Mouse (Mus musculus) monocyte, adult 2 months (primary cell): ENCODE results near the gene Zfp2.

Experiments
- DNase-seq, 2 experiments: peaks; one replicate each; pipeline ENCODE4 v3.0.0; 2022; ENCODE audit warnings: low spot score in 2 of 2, low read depth in 1 of 2

Zfp2 gene

GRCm38 (mm10) chr11:50915671-50916320 lies at the start of gene Zfp2:
Gene Zfp2 (minus strand): TSS chr11:50916165.
- DNase-seq, result peak; percentile 16 to 38

- DNase-seq, result no peak
These were observed 48.9 kb upstream of the Zfp2 start for GRCm38 (mm10) chr11:50964886-50965285.

DNA sequence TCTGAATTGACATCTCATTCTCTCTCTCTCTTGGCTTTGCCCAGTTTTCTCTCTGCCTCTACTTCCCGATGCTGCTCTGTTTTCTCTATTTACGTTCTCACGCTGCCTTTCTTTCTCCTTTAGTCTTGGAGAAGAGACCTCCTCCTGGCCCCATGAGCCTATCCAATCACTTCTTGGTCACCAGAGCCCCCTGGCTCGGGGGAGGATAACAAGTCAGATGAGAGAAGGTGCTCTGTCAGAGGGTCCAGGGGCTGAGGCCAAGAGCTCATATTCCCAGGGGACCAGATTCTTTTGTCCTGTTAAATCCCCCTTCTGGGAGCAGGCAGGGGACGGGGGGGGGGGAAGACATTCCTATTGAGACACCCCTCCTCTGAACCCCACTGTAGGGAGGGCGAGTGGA lies 37.7 kb upstream of the Zfp2 start, which contains the start of gene Prop1:
Prop1 (minus strand) TSS at position 101 of the 400 bp plus-strand sequence.
- no peak for DNase-seq

DNA sequence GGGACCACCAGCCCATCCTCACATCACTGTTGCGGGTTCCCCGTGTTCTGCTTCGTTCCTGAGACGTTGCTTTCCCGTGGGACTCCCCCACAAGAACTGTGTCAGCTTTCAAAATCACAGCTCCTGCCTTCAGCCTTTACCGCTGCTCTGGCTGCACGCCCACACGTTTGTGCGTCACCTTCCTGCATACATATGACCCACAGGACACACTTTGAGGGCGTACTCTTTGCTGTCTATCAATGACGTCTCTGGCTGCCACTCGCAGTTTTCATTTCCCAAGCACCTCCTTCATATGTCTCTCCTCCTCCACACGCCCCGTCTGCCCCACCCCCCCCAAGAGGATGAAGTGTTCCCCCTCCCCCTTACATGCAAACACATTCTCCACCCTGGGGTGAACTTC lies 36.3 kb upstream of the Zfp2 start:
- no peak for DNase-seq

DNA sequence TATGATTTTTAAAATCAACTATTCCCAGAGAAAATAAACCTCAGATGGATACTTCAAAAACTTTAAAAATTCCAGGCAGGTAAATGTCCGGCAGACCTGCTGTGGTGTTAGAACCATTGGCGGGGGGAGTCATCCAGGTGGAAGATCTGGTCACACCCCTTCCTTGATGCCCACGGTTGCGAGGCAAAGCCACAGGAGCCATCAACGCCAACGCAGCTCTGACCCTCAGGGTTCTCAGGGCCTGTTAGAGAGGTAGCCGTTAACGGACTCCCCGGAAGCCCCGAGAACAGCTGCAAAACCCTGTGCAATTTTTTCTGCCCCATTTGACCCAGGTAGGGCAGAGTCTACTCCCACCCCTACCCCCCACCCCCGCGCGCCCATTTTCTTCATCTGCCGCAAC lies 27.5 kb upstream of the Zfp2 start, which contains the start of gene 4933414I15Rik:
4933414I15Rik (minus strand) TSS at position 260 of the 400 bp plus-strand sequence.
- DNase-seq, result no peak

- no peak for DNase-seq
These were observed 26.4 kb upstream of the Zfp2 start for GRCm38 (mm10) chr11:50942386-50942785.

- DNase-seq, result no peak
These were observed 23.8 kb upstream of the Zfp2 start for GRCm38 (mm10) chr11:50939621-50940366.

GRCm38 (mm10) chr11:50938435-50938834 lies 22.5 kb upstream of the Zfp2 start:
- no peak for DNase-seq

DNA sequence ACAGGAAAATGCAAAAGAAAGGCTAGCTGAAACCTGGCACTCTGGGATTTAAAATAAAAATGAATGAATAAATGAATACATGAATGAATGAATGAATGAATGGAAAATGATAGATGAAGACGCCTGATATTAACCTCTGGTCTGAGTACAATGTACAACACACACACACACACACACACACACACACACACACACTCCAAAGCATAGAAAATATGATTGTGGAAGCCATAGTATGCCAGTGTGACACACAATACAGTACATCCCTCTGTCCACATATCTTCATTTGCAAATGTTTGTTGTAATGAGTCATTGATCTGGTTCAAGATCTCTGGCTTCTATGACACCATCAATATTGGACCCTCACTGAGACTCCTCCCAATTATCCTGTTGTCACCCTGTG lies 16.1 kb upstream of the Zfp2 start:
- no peak for DNase-seq

DNA sequence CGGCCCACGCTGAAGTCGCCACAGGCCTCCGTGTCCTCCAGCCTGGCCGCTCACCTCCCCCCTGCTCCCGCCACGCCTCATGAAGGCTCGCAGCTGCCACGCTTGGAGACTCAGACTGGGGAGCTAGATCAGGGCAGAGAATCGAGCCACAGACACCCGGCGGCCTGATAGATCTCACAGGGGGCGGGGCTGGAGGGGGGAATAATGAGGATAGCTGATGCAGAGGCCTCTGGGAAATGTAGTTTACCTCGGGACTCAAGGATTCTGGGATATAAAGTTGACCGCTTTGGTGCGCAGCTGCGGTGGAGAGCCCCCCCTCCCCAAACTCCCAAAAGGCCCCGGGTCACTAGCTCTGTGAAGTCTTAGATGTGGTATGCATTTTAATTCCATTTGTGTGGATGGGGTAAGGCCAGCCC lies 15.5 kb upstream of the Zfp2 start, which contains the start of gene Zfp354b:
Zfp354b (minus strand) TSS at position 183 of the 416 bp plus-strand sequence.
- no peak for DNase-seq

DNA sequence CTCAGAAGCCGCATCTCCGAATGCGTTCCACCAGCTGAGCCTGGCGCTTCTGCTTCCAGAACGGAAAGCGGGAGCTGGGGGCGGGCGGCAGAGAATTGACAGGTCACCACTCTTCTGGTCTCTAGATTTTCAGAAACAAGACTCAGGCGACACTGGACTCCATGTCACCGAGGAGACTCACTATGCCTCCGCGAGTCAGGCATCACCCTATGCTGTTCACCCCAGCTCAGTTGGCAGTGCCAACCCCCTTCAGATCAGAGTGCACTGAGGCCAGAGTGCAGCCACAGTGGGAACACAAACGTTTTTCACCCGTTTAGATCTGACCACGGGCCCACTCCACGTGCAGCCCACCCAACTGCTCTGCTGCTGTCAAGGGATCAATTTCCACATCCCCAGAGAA lies 15.1 kb upstream of the Zfp2 start:
- no peak for DNase-seq

GRCm38 (mm10) chr11:50930469-50931014 lies 14.6 kb upstream of the Zfp2 start:
- no peak for DNase-seq

- DNase-seq, result no peak
These were observed 1.5 kb downstream of the Zfp2 start for GRCm38 (mm10) chr11:50914461-50914860.

GRCm38 (mm10) chr11:50913301-50913700 lies 2.7 kb downstream of the Zfp2 start:
- DNase-seq, result no peak

GRCm38 (mm10) chr11:50908136-50908535 lies 7.8 kb downstream of the Zfp2 start:
- no peak for DNase-seq

- DNase-seq, result no peak
These were observed 18.6 kb downstream of the Zfp2 start for GRCm38 (mm10) chr11:50897359-50897758.

- no peak for DNase-seq
These were observed 23.5 kb downstream of the Zfp2 start for GRCm38 (mm10) chr11:50892441-50892840.

DNA sequence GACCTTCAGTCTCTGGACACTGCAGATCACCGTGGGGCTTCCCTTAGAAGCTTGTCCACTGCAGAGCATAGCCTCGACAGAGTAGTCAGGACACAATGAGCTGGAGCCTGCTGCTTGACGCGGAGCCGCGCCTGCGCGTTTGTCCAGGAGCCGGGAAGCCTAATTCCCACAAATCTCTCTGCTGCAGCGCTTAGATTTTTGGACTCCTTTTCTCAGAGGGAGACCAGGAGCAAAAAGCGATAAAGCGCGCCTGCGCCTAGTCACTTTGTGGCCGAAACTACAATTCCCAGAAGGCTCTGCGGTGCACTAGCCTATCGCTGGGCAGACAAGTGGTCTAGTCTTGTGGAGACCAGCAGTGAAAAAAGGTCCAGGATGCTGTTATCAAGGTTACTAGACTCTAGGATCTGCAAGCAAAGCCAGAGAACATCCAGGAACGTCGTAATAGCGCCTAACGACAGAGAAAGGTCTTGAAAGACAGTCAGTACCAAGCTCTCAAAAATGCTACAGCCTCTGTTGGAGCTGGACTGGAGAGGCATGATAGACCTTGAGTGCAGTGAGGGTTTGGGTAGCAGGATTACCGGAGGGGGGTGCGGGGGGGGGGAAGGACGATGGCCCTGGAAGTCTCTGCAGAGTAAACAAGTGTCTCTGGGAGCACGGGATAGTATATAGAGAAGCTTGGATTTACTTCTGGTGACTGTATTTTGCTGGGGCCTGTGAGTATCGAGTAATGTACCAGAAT lies 28.4 kb downstream of the Zfp2 start, which contains the start of gene Zfp454:
Zfp454 (minus strand) TSS at position 262 of the 739 bp plus-strand sequence.
- DNase-seq, result no peak

- no peak for DNase-seq
These were observed 29.1 kb downstream of the Zfp2 start for GRCm38 (mm10) chr11:50886933-50887293.

DNA sequence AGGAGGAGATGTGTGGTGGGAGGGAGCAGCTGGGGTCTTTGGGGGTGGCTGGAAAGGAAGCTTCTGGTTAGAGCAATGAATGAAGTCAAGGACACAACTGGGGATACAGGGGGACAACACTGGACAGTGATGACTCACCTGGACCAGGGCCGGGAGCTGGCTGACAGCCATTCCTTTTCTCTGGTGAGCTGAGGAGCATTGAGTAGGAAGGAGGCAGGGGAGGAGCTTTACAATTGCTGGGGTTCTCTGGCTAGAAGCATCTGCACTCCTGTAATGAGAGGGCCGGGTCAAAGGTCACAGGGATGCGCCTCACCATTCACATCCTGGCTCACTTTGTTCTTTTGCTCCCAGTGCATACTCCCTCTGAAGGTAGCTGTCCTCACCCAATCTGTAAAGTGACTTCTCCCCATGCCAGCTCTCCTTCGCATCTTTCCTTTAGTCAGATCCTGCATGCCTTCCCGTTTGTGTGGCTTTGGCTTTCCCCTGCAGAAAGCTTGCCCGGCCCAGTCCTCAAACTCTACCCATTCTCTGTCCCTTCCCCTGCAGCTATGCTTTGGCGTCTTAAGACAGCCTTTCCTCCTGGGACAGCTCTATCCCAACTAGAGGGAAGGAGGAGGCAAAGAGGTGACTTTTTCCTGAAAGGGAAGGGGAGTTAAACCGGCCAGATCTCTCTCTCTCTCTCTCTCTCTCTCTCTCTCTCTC lies 29.6 kb downstream of the Zfp2 start:
- DNase-seq, result no peak

- no peak for DNase-seq
These were observed 32.2 kb downstream of the Zfp2 start for GRCm38 (mm10) chr11:50883756-50884155.
